Mouse (Mus musculus) ovary, adult 18-20 months (tissue): ENCODE results near the gene Lama1.
"Not testable (repeated sequence)": the region's sequence is repeated elsewhere in the genome, so short reads cannot be mapped to it uniquely, and the experiment has no call there.

Experiments
- DNase-seq: peaks from one replicate; pipeline ENCODE4 v3.0.0; 2022; ENCODE audit warnings: low spot score, mixed read lengths

Gene Lama1

DNA sequence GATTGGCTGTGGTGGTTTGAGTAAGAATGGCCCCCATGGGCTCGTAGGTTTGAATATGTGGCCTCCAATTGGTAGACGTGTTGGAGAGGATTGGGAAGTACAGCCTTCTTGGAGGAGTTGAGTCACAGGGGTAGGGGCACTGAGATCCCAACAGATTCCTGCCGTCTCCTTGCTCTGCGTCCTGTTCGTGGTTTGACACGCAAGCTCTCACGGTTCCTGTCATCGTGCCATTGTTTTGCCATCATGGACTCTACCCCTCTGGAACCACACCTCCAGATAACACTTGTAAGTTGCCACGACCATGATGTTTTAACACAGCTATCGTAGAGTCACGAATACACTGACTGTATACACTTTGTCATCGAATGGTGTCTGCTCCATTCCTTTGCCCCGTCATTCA is 141.9 kb downstream of the Lama1 start:
- DNase-seq, result no peak

DNA sequence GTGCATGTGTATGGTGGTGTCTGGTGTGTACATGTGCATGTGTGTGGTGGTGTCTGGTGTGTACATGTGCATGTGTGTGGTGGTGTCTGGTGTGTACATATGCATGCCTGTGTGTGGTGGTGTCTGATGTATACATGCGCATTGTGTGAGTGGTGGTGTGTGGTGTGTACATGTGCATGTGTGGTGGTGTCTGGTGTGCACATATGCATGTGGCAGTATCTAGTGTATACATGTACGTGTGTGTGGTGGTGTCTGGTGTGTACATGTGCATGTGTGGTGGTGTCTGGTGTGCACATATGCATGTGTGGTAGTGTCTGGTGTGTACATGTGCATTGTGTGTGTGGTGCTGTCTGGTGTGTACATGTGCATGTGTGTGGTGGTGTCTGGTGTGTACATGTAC is 144.4 kb downstream of the Lama1 start:
- not testable (repeated sequence) for DNase-seq

DNA sequence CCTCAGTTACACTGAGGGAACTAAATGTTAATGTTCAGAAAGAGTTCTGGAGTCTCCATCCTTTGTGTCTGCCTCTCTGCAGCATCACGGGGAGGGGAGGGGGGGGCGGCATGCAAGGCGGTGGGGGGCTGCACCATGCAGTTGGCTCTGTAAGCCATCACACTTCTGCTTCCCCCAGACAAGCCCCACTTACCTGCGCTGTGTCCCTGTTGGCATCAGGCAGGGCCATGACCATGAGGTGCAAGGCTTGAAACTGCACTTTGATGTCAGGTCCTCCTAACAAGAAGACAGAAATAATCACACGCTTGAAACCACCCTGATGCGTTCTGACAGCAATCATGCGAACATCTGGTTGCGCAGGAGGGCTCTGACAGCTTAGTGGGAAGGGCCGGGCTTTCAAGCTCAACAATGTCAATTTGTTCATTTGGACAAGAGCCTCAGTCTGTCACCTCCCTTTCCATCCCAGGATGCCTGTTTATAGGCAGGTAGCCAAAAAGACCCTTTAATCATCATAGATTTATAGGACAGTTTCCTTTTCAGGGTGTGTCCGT is 164.1 kb downstream of the Lama1 start:
- DNase-seq, result no peak

DNA sequence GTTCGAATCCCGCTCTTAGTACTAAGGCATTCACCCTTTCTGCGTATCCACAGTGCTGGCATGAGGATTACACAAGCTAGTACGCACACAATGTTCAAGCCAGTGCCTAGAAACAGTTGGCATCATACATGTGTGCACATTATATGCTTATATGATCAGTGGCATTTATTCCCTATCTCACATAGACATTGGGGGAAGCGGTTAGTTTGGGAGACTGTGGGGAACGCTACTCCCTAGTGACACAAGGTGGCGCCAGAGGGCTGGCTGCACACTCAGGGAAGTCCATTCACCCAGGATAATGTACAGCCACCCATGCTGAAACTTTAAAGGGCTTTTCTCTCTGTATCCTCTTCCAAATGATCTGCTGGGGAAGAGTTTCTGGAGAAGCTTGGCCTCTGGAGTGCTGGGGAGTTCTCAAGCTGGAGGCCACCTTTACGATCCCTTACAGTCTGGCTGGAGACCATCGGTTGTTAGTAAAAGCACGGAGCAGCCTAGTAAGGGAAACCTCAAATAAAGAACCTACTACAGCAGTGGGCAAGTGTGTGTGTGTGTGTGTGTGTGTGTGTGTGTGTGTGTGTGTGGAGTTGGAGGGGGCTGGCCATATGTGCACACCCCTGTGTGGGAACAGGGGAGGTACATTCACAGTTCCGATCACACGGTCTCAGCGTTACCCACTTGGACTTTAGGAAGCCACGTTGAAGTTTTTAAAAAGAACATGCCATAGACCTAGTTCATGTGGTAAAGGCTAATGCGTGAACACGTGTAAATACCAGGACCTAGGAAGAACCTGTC is 164.9 kb downstream of the Lama1 start:
- no peak for DNase-seq

DNA sequence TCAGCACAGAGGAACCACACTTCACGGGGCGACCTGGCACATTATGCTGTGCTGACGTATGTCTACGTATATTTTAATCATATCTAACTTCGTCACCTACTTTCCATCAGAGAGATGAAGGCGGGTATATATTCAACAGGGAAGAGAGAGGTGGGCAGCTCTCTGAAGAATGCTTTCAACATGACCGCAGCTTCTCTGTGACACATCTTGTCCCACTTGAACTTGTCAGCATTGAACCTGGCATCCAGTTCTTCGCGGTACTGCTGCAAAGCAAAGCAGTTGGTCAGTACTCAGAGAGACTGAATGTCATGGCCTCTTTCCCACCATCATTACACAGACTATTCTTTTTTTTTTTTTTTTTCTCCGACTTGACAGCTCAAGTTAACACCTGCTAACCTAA is 167.3 kb downstream of the Lama1 start:
- DNase-seq, result no peak

DNA sequence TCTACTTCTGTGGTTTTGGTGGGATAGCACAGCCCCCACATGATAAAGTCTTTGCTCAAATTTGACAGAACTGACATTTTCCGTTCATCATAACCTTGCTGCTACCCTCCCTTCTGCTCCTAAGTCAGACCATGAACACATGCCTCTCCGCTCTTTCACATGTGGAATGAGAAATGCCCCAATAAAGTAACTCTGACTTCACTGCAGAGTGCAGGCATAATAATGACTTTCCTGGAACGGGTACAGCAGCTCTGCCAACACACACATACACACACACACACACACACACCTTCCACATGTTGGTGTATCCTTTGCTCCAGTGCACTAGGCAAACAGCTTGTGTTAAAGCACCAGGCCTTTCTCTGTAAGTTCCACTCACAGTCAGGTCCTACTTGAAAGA is 167.9 kb downstream of the Lama1 start:
- no peak for DNase-seq

DNA sequence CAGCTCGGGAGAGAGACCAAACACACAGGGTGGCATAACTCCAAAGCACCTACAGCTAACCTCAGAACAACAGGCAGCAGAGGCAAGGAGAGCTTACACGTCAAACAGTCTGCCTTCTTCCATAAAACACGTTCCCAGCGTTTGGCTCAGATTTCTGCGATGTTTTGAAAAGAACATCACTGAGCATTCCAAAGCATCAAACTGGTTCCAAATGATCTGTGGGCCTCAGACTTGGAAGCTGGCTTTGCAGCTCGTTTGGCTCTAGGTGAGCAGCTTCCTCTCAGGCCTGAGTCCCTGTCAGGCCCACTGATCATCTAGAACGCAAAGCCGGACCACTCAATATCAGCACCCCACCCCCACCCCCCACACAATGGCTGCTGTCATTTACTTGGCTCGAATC is 169.0 kb downstream of the Lama1 start:
- no peak for DNase-seq

DNA sequence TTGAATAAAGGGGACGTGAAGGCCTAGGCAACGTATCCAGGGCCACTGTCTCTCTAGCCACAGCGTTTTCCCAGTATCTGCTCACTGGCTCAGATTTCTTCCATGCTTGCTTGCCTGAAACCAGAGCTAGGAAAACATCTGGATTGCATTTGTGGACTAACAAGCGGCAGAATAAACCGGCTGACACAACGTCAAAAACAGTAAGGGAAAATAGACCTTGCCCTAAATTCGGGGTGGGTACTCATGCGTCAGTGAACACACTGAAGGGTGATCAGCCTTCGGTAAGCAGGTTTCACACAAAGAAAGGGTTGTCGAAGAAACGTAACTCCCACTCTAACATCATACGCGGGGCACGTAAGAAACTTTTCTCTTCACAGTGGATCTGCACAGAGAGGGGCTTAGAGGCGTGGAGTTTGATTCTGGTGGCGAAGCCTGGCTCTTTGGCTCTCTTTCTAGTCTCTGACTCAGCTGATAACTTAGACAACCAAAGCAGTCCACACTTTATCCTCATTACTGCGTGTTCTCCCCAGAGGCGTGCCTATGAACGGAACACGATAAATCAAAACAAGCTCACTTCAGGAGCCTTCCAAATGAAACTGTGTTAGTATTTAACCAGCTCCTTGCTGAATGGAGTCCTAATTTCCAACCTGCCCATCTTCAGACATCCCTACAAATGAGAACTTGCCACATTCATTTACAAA is 169.6 kb downstream of the Lama1 start:
- no peak for DNase-seq

DNA sequence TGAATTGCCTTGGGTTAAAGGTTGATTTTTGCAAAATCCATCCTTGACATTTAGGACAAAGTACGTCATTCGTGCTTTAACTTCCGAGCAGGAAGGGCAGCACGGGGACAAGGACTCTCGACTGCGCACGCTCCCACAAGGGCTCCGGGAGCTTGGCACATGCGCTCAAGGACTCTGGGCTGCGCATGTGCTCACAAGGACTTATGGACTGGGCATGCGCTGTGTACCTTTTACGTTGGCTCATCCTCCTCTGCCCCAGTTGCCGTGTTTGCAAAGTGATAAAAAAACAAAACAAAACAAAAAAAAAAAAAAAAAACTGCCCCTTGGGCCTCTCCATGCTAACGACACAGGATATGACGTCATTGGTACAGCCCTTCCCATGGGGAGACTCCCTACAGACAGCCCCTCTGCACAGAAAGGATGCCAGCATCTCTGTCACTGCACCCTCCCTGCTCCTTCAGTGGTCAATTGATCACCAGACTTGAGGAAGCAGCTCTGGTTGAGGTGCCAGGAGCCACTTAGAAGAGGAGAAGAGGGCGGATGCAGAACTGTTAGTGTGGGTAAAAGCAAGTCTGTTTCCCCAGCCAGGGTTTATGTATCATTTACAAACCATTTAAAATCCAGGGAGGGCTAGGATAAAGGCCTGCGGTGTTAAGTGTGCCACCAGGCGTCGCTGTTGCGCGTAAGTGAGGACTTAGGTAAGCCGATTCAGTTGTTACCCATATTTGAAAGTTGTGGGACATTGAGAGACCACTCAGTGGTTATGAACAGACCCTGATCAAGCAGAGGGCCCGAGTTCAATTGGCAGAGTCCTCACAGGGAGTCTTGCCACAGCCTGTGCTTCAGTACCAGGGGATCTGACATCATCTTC is 172.9 kb downstream of the Lama1 start:
- DNase-seq, result peak; percentile 31
